Mouse (Mus musculus) liver, adult 2 months (tissue): ENCODE data around the gene Schip1. TPM values are rescaled to one million over a fixed set of nuclear protein-coding genes. Genes with fewer than 3 reads are reported as not detected.

Source experiments
- DNase-seq: peaks from one replicate; pipeline ENCODE4 v3.0.0-alpha.2; 2011; ENCODE audit warnings: low read depth, low spot score; ENCODE audit errors: extremely low read depth
- H3K27ac ChIP-seq: fragments of 200-500 bp; replicated peaks from 2 replicates; pipeline ENCODE4 v1.5.1; 2012; ENCODE audit warnings: low read depth, mild to moderate bottlenecking, control low read depth, inconsistent platforms, low read length; ENCODE audit not compliant: insufficient read depth
- H3K27me3 ChIP-seq: fragments of 200-500 bp; 2 replicates; pipeline ENCODE4 v1.6.1; 2012; ENCODE audit warnings: mild to moderate bottlenecking, moderate library complexity, low read length, inconsistent platforms; ENCODE audit not compliant: control insufficient read depth, insufficient read depth
- H3K36me3 ChIP-seq: fragments of 200-500 bp; 2 replicates; pipeline ENCODE4 v1.6.1; 2012; ENCODE audit warnings: low read length, inconsistent platforms; ENCODE audit not compliant: control insufficient read depth, insufficient read depth
- H3K4me1 ChIP-seq: fragments of 200-500 bp; 2 replicates; pipeline ENCODE4 v1.6.1; 2011; ENCODE audit warnings: low read length; ENCODE audit not compliant: control insufficient read depth, insufficient read depth
- H3K4me3 ChIP-seq: fragments of 200-500 bp; 2 replicates; pipeline ENCODE4 v1.5.1; 2011; ENCODE audit warnings: low read depth, mild to moderate bottlenecking, control low read depth, low read length, moderate library complexity; ENCODE audit not compliant: insufficient read depth
- H3K79me2 ChIP-seq: fragments of 200-500 bp; 2 replicates; pipeline ENCODE4 v1.6.1; 2012; ENCODE audit warnings: inconsistent platforms, mild to moderate bottlenecking, low read length, moderate library complexity; ENCODE audit not compliant: control insufficient read depth, insufficient read depth
- H3K9ac ChIP-seq: fragments of 200-500 bp; 2 replicates; pipeline ENCODE4 v1.6.1; 2012; ENCODE audit warnings: low read depth, mild to moderate bottlenecking, control low read depth, inconsistent platforms, low read length
- CTCF ChIP-seq: fragments of 200-500 bp; IDR thresholded peaks from 2 replicates; pipeline ENCODE4 v1.5.1; 2011; ENCODE audit warnings: low read depth, low read length, control low read depth
- POLR2A ChIP-seq: fragments of 200-500 bp; IDR thresholded peaks from 2 replicates; pipeline ENCODE4 v1.6.1; 2011; ENCODE audit warnings: low read length, control low read depth; ENCODE audit not compliant: insufficient read depth; ENCODE audit errors: extremely low read depth
- WGBS: fragments of 180-500 bp; shearing (Covaris S2); methylation state at CpG from one replicate; pipeline ENCODE4 v1.1.7; 2018; 5-methylcytosine and 5-hydroxymethylcytosine counted together
- polyA plus RNA-seq: library from polyadenylated mRNA; depleted of rRNA; stranded (reverse); fragments of >200 nt; gene quantifications from 2 replicates; pipeline ENCODE4 v1.2.3, GENCODE M21; 2012
- total RNA-seq: library from RNA; depleted of rRNA; stranded (reverse); fragments of >200 nt; gene quantifications from 2 replicates; pipeline ENCODE4 v1.2.3, GENCODE M21; 2014

The Schip1 gene
- total and polyA plus RNA-seq, 2 experiments = 0.48 to 1.6 TPM

DNA sequence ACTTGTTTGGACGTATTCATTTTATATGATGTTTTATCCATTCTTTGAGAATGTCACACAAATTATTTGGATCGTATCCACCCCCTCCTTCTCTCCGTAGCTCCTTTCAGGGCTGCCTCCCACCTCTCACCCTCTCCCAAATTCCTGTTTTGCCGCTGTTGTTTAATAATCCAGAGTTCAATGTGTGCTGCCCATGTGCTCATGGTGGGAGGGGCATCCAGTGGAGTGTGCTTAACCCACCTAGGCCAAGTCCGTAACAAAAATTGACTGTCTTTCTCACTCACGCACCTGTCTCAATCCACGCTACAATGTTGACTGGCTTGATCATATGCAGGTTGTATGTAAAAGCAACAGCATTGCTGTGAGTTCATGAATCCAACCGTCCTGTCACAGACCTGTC lies 542.7 kb downstream of the Schip1 start:
- WGBS = 42% methylated on average over 8 of the region's 8 CpGs
- Histone ChIP-seq H3K9ac (no peak overlapping the region), H3K4me3 (no peak overlapping the region), H3K36me3 (no peaks in the 10 kb centered on the region), H3K27me3 (no peaks in the 10 kb centered on the region), H3K79me2 (no peaks in the 10 kb centered on the region), H3K27ac (no peak overlapping the region), H3K4me1 (peaks cover 4% of the 10 kb centered on the region)
- TF ChIP-seq CTCF (no peak), POLR2A (no peak)
- peak; percentile 61 for DNase-seq

DNA sequence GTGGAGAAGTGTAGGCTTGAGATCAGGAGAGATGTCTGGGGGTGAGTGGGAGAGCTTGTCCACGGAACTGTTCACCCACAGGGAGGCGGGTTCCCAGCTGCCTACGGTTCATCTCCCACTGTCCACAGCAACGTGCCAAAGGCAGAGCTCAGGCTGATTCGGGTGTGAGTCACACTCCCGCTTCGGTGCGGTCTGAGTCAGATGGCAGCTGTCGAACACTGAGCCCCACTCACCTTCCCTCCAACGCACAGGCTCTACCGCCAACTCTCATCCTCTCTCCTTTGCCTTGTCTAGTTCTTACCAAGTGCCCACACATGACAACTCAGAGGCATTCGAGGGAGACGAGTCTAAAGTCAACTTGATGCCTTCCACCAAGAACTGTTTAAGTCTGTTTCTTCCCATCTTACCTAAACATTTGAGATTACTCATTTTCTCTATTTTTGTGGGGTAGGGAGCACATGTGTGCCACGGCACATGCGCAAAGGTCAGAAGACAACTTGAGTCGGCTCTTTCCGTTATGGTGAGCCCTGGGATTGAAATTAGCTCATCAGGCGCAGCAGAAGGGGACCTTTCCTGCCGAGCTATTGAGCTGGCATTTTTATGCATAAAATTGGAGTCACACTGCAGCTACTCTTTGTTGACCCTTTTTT lies 544.4 kb downstream of the Schip1 start:
- TF ChIP-seq CTCF (no peak), POLR2A (no peak)
- no peaks in the 10 kb centered on the region for H3K36me3 ChIP-seq
- no peak for DNase-seq
- no peaks in the 10 kb centered on the region for H3K79me2 ChIP-seq
- no peak overlapping the region for H3K4me3 ChIP-seq
- H3K27me3 ChIP-seq = no peaks in the 10 kb centered on the region
- WGBS = 96% methylated on average over 19 of the region's 19 CpGs
- H3K4me1 ChIP-seq = peaks cover 4% of the 10 kb centered on the region
- H3K27ac ChIP-seq = no peak overlapping the region
- no peak overlapping the region for H3K9ac ChIP-seq

DNA sequence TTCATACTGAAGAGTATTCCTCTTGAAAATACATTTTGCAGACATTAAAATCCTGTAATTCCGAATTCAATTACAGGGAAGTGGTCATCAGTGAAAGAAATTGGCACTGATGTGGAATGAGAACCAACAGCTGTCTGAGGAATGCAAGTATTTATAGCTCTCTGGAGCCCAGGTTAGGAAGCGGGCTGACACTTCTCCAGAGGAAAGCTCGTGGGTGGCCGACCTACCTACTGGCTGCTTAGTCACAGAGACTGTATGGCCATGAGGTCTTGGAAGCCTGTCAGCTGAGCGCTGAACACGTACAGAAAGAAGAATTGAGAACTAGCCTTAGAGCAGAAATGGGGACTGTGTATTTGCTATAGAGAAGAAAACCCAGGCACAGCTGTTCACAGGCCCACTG lies 545.4 kb downstream of the Schip1 start:
- 83% methylated on average over 6 of the region's 6 CpGs for WGBS
- H3K9ac ChIP-seq = no peak overlapping the region
- TF ChIP-seq CTCF = no peak
- TF ChIP-seq POLR2A = no peak
- no peaks in the 10 kb centered on the region for H3K36me3 ChIP-seq
- no peak for DNase-seq
- no peaks in the 10 kb centered on the region for H3K27me3 ChIP-seq
- no peaks in the 10 kb centered on the region for H3K79me2 ChIP-seq
- H3K4me1 ChIP-seq = peaks cover 4% of the 10 kb centered on the region
- H3K4me3 ChIP-seq = no peak overlapping the region
- H3K27ac ChIP-seq = no peak overlapping the region

DNA sequence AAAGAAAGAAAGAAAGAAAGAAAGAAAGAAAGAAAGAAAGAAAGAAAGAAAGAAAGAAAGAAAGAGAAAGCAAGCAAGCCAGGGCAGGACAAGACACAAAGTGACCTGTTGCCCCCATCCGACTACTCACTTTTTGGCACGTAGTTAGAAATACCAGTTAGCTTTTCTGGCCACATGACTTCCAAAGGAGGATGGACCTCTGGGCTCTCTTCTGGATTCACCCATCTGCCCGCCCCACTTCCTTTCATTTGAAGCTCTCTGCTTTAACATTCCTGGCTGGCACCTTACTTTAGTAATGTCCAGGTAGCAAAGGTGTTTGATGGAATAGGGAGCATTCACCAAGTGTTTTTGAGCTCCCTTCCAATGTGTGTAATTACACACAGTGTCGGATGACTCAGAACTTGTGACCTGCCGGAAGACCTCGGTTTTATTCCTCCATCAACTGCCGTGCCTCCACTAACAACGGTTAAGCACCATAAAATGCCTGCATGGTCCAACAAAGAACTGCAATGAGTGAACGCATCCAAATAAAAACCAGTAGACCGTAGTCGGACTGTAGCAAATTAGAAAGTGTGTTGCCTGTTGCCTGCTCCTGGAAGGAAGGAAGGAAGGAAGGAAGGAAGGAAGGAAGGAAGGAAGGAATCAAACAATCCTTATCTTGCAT lies 546.1 kb downstream of the Schip1 start:
- WGBS = 85% methylated on average over 11 of the region's 11 CpGs
- Histone ChIP-seq H3K27me3 (no peaks in the 10 kb centered on the region), H3K9ac (no peak overlapping the region), H3K4me3 (no peak overlapping the region), H3K27ac (no peak overlapping the region), H3K79me2 (no peaks in the 10 kb centered on the region), H3K4me1 (peaks cover 4% of the 10 kb centered on the region), H3K36me3 (no peaks in the 10 kb centered on the region)
- TF ChIP-seq POLR2A (no peak), CTCF (no peak)
- DNase-seq = no peak

DNA sequence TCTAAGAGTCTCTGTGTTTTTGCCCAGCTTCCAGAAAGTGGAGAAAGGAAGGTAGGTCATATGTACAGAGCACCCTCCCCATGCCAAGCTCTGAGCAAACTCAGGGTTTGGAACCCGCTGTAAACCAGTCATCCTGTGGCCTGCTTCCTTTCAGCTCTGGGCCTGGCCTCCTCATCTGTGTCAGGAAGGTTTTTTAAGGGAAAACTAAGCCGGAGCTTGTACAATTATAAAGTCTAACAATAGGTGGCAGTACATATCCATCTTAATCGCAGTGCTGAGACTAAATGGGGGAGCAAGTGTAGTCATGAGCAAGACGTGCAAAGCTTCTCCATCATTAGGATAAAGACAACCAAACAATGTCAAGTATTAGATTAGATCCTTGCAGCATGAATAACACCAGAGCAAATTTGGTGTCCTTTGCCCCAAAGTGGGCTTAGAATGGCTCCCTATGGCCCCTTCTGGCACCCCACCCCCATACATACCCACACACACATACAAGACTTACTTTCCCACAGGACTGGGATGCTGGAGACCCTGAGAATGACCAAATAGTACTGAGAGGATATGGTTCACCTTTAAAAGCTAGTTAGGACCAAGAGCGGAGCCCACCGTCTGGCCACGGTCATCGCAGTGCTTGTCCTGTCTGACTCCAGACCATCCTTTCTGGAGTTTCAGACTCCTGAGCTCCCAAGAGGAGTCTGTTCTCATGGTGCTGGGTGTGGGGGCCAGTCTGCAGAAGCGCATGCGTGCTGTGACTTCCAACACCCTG lies 550.6 kb downstream of the Schip1 start:
- Histone ChIP-seq H3K4me3 (no peak overlapping the region), H3K4me1 (no peaks in the 10 kb centered on the region), H3K27ac (no peak overlapping the region), H3K79me2 (no peaks in the 10 kb centered on the region), H3K36me3 (no peaks in the 10 kb centered on the region), H3K9ac (no peak overlapping the region), H3K27me3 (no peaks in the 10 kb centered on the region)
- DNase-seq = peak; percentile 30
- TF ChIP-seq POLR2A = no peak
- TF ChIP-seq CTCF = no peak
- 58% methylated on average over 10 of the region's 10 CpGs for WGBS

DNA sequence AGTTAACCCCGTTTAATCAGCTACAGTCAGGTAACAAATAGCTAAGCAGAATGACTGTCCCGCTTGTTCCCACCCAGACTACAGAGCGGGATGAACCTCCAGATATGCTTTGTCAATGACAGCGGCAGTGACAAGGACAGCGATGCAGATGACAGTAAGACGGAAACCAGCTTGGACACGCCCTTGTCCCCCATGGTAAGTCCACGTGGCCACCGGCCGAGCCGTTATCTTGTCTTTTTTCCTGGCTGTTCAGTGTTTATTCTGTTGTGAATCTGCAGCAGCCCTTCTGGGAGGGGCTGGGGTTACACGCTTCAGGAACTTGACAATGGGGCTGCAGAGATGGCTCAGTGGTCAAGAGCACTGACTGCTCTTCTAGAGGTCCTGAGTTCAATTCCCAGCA lies 551.8 kb downstream of the Schip1 start:
- TF ChIP-seq POLR2A (no peak), CTCF (no peak)
- Histone ChIP-seq H3K27me3 (no peaks in the 10 kb centered on the region), H3K4me3 (no peak overlapping the region), H3K9ac (no peak overlapping the region), H3K79me2 (no peaks in the 10 kb centered on the region), H3K36me3 (no peaks in the 10 kb centered on the region), H3K4me1 (no peaks in the 10 kb centered on the region), H3K27ac (no peak overlapping the region)
- DNase-seq = no peak
- 73% methylated on average over 12 of the region's 12 CpGs for WGBS
